Mouse (Mus musculus): ENCODE measurements around the gene Kifc3.

GRCm38 (mm10) chr8:95138341-95139050 lies 64.1 kb downstream of the Kifc3 start:
- no peak for TF ChIP-seq CTCF (IDR thresholded peaks at IDR 0.05; ENCODE audit: low read depth, low read length)
- TF ChIP-seq POLR2A (IDR thresholded peaks at IDR 0.05; ENCODE audit: borderline replicate concordance, low read depth, low read length), result no peak

Data from bone marrow macrophage, adult 2 months (primary cell).